Comparison of ENCODE assay signal across 17 mouse cellular contexts in genomic region chr1:169721836-169722235, GRCm38 (mm10). TPM values are rescaled to one million over a fixed set of nuclear protein-coding genes. Genes with fewer than 3 reads are reported as not detected.
"Had no signal": no experiment of that assay in that cellular context is flagged by ENCODE, and none has a peak within 500 bp of the region (broad histone marks: within the 10 kb centered on the region; RNA-seq: fewer than 3 reads in every experiment).

No protein-coding gene starts in this region.

- H3K4me1 ChIP-seq: neural tube, embryonic 13.5 days; neural tube, embryonic 15.5 days; stomach, embryonic 15.5 days had no signal

- DNase-seq: retina, postnatal 1 day; right cerebral cortex, adult 18-20 months; right cerebral cortex, postnatal 14 days; right cerebral cortex, postnatal 25 days; right cerebral cortex, postnatal 4 days; spleen, adult 18-20 months; thymus, adult 18-20 months; thymus, adult 2 months; thymus, postnatal 14 days; thymus, postnatal 25 days; thymus, postnatal 36 days; thymus, postnatal 4 days had no signal

- H3K4me3 ChIP-seq: neural tube, embryonic 13.5 days; neural tube, embryonic 15.5 days; stomach, embryonic 15.5 days had no signal

- H3K27ac ChIP-seq: neural tube, embryonic 13.5 days; neural tube, embryonic 15.5 days; stomach, embryonic 15.5 days; stomach, postnatal 0 days had no signal

- H3K9me3 ChIP-seq: neural tube, embryonic 13.5 days; neural tube, embryonic 15.5 days; stomach, embryonic 15.5 days had no signal

- H3K9ac ChIP-seq: neural tube, embryonic 13.5 days; neural tube, embryonic 15.5 days; stomach, embryonic 15.5 days had no signal

- H3K4me2 ChIP-seq: neural tube, embryonic 13.5 days; neural tube, embryonic 15.5 days; stomach, embryonic 15.5 days had no signal

- H3K36me3 ChIP-seq: neural tube, embryonic 13.5 days; neural tube, embryonic 15.5 days; stomach, embryonic 15.5 days had no signal

- H3K27me3 ChIP-seq: neural tube, embryonic 13.5 days; neural tube, embryonic 15.5 days; stomach, embryonic 15.5 days had no signal

RNA-seq across cellular contexts. Expression of gene Rgs4, which starts 25.6 kb away (rescaled TPM):
- total RNA-seq: neutrophil, adult 5-6 weeks had no signal
